Mouse (Mus musculus): ENCODE measurements around the gene Olfr1537.

Olfr1537 gene

DNA sequence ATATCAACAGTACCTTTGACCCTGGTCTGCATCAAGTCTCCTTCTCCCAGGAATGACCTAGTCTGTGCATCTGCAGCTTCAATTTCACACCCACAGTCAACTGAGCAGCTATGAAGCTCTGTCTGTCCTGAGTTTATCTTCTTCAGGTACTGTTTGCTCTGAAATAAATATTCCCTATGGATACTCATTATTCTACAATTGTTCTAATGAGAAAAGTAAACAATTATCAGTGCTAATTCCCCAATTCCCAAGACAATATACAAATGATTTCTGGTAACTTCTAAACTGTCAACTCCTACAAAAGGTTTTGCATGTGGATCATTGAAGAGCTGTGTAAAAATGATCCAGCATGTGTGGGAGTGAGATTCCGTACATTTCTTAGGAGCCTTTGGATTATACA, at the start of gene Olfr1537:
Gene Olfr1537 (minus strand): TSS at position 101 of the 400 bp plus-strand sequence.
- DNase-seq (ENCODE audit: low spot score): no peak

DNA sequence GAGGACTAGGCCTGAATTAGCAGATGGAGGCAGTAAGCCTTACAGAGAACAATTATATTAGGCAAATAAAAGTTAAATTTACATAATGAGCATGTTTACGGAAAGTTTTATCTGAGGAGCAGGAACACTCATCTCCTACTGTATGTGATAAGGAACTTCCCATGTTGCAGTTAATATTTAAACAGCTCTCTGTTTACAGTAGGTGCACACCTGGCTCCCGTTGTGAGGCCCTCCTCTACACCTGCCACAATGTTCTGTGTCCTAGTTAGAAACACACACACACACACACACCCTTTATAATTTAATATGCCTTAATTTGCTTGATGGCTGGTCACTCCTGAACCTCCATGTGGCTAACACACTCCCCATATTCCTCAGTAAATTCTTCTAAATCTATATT, 37.3 kb upstream of the Olfr1537 start:
- no peak for DNase-seq (ENCODE audit: low spot score)

DNA sequence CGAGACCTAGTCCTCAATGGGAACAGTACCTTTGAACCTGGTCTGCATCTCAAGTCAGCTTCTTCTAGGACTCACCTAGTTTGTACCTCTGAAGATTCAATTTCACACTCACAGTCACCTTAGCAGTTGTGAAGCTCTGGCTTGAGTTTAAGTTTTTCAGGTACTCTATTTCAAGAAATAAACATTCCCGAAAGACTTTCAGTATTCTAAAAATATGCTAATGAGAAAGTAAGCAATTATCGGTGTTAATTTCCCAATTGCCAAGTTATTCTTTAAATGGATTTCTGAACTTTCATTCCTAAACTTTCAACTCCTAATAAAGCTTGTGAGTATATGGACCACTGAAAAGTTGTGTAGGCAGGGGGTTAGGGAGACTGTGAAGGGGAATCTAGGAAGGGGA, 26.9 kb upstream of the Olfr1537 start, which contains the start of gene Olfr945:
Gene Olfr945 (minus strand): TSS at position 101 of the 400 bp plus-strand sequence.
- no peak for DNase-seq (ENCODE audit: low spot score)

DNA sequence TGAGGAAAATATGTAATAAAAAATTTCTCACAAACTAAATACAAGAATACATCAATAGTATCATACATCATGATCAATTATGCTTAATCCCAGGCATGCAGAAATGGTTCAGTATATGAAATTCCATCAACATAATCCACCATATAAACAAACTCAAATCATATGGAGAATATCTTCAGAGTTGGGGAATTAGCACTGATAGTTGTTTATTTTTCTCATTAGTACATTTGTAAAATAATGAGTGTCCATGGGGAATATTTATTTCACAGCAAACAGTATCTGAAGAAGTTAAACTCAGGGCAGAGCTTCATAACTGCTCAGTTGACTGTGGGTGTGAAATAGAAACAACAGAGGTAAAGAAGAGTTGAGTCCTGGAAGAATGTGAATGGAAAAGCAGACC, 48.2 kb downstream of the Olfr1537 start, which contains the start of gene Olfr944:
Gene Olfr944 (plus strand): TSS at position 301 of the 400 bp plus-strand sequence.
- no peak for DNase-seq (ENCODE audit: low spot score)
